Mouse (Mus musculus) gastrocnemius, adult 18-20 months (tissue): ENCODE measurements around the gene Gsto1. TPM values are rescaled to one million over a fixed set of nuclear protein-coding genes. Genes with fewer than 3 reads are reported as not detected.

Source experiments
- DNase-seq: peaks from one replicate; pipeline ENCODE4 v3.0.0; 2021; ENCODE audit warnings: low spot score
- total RNA-seq, 2 experiments: library from RNA; stranded (reverse); gene quantifications; 2 replicates each; pipeline ENCODE4 v1.2.3; 2021

The Gsto1 gene
- total RNA-seq, 2 experiments from 2014 or later: 56.6 to 57.8 TPM

DNA sequence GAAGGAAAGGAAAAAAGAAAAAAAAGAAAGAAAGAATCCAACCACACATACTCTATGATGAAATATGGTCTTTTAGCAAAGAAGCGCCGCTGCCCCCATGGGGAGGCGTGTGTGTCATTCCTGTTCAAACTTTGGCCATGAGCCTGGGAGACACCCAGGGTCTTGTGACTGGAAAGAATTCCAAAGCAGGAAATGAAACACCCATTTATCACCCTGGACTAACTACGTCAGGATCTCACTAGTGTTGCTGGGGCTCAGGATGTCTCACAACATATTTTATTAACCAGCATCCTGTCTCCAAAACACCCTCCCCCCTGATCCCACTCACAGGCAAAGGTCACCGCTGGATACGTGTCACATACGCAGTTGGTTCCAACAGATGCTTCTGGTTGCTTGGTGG lies 31.8 kb downstream of the Gsto1 start:
- DNase-seq: peak; percentile 47

DNA sequence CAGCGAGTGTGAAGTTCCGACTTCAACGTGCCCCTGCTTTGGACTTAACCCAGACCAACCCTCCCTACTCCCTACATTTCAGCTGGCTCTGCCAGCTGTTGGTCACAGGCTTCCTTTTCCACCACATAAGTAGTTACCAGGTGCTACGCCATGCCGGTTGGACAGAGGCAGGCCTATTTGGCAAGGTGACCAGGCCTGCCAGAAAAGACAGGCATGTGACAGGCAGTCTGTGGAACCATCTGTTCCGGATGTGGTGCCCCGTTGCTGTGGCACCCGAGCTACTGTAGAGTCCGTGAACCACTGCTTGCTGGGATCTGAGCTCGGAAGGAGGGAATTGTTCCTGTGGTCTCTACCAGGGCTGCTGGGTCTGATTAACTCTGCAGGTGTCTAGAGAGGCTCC lies 32.6 kb downstream of the Gsto1 start:
- no peak for DNase-seq

DNA sequence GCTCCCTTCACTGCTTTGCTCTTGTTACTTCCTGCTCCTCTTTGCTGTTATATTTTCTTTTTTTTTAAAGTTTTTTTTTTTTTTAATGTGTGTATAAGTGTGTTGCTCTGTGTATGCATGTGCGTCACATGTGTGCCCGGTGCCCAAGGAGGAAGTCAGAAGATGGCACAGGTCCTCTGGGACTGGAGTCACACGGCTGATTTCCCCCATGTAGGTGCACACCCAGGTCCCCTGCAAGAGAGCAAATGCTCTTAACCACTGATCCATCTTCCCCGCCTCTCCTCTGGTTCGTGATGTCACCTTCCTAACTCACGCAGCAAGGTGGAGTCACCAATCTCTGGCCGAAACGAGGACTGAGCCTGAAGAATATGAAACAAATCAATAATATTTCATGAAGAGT lies 33.3 kb downstream of the Gsto1 start:
- no peak for DNase-seq

DNA sequence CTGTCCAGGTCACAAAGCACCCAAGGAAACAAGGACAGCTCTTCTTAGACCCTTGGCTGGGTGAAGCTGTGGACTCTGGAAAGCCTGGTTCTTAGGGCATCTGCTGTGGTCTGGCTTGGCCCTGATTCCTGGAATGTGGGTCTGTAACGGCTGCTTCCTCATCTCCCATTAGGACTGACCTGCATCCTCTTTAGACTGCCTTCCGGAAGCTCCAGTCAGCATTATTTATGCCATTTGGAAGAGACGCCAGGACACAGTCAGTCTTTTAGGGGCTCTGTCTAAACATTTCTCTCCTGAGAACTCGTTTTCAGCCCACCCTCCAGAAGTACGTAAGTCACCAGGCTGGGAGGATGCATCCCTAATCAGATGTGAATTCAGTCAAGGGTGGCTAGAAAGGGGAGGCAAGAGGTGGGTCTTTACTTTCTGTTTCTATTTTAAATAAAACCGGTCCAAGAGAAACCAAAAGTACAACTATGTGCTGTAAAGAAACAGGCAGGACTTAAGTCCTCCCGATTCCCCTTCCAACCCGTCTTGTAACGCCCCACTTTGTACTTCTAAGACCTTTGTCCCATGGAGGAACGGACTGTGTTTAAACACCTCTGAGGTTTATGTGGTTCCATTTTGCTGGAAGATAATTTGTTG lies 35.8 kb downstream of the Gsto1 start:
- DNase-seq: no peak

- DNase-seq: no peak
Measured at GRCm38 (mm10) chr19:47891562-47892312, 37.0 kb downstream of the Gsto1 start.

DNA sequence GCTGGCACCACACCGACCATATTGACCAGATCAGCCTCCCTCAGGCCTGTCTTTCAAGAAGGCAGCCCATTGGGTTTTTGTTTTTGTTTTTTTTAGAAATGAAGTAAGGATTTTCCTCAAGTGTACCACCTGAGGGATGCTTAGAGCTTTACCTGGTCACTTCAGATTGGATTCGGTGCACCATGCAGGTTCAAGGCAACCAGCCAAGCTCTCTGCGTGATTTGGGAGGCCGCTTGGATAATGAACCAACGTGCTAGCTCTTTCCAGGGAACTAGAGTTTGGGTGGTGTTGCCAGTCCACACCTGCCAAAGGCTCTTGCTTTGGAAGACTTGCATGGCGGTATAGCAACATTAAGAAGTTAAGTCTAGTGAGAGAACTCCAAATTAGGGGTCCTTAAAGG lies 38.3 kb downstream of the Gsto1 start:
- DNase-seq: no peak

GRCm38 (mm10) chr19:47898472-47899079 lies 43.8 kb downstream of the Gsto1 start:
- no peak for DNase-seq

DNA sequence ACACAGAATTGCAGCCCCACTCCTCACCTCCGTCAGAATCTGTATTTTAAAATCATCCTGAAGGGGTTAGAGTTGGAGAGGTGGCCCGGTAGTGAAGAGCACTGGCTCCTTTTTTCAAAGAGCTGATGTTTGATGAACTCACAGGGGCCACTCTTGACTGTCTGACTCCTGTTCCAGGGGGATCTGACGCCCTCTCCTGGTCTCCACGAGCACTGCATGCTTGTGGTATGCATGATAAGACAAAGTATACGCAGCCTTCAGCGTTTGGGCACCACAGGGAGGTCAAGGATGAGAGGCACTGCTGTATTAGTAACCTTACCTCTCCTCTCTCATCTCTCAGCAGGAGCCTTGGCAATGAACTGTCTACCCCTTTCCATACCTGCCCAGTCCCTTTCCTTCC lies 45.2 kb downstream of the Gsto1 start:
- DNase-seq: no peak

- no peak for DNase-seq
Measured at GRCm38 (mm10) chr19:47900558-47900957, 45.8 kb downstream of the Gsto1 start.

- DNase-seq: no peak
Measured at GRCm38 (mm10) chr19:47902316-47903201, 47.8 kb downstream of the Gsto1 start.

DNA sequence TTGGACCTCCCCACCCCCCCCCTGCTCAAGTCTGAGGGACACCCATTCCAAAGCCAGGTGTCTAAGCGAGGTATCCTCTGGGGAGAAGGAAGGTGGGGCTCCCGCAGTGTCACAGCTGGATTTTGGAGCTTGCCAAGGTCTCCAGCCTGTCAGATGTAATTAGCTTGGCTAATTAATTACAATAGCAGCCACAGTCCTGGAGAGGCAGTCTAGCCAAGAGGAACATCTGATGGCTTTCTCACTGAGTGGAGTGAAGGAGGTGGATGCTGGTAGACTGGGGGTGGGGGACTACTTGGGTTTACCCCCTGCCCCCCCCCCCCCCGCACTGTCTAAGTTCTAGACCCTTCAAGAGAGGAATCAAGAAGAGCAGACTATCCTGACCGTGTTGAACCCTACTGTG lies 48.9 kb downstream of the Gsto1 start:
- no peak for DNase-seq

- no peak for DNase-seq
Measured at GRCm38 (mm10) chr19:47905081-47905480, 50.3 kb downstream of the Gsto1 start.

GRCm38 (mm10) chr19:47905603-47906002 lies 50.8 kb downstream of the Gsto1 start:
- DNase-seq: no peak

- no peak for DNase-seq
Measured at GRCm38 (mm10) chr19:47907596-47907995, 52.8 kb downstream of the Gsto1 start.

- DNase-seq: no peak
Measured at GRCm38 (mm10) chr19:47908961-47909371, 54.2 kb downstream of the Gsto1 start.

- no peak for DNase-seq
Measured at GRCm38 (mm10) chr19:47909387-47910116, 54.8 kb downstream of the Gsto1 start.

DNA sequence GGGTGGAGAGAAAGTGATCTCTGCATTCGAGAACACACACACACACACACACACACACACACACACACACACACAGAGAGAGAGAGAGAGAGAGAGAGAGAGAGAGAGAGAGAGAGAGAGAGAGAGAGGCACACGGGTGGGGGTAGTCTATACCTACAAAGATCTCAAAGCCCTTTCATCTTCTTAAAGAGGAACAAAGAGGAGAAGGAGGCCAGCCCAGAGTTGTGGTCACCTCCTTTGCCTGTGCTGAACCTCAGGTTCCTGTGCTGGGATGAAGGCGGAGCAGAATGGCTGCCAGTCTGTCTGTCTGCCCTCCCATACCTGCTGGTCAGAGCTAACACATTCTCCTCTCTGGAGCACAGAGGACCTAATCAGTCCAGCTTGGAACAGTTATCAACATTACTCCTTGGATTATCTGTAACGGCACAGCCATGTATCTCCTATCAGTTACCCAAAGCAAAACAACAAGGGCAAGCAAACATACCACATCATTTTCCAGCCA lies 55.4 kb downstream of the Gsto1 start:
- DNase-seq: no peak

DNA sequence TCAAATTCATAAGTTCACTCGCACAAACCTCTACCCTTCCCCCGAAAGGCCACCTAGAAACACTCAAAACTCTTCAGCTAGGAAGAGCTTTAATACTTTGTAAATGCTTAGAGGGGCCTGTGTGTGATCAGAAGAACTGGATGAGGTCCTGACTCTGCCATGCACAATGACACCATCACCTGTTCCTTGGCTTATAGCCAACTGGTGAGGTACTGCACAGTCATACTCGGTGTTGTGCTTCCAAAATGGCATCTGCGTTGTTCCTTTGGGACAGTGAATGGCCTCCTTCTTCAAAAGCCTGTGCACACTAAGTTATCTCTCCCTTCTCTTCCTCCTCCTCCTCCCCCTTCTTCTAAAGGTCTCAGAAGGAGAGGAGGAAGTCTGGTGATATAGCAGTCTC lies 56.0 kb downstream of the Gsto1 start:
- DNase-seq: no peak

DNA sequence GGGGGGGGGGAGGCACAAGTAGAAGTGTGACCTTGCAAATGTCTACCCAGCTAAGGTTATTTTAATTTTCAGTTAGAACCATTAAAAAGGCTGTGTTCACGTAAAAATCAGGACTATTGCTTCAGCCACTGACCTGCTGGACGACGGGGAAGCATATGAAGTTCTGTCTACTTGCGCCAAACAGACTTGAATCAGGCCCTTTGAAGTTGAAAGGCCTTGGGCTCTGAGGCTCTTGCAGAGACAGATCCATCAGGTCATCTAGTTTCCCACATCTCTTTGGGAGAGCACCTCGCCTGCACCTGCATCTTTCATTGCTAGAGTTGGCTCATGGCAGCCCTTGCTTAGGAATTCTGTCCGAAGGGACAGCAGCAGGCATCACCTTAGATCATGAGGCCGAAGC lies 58.6 kb downstream of the Gsto1 start:
- DNase-seq: no peak

GRCm38 (mm10) chr19:47914191-47914590 lies 59.4 kb downstream of the Gsto1 start:
- DNase-seq: no peak
